In the genomic region with DNA sequence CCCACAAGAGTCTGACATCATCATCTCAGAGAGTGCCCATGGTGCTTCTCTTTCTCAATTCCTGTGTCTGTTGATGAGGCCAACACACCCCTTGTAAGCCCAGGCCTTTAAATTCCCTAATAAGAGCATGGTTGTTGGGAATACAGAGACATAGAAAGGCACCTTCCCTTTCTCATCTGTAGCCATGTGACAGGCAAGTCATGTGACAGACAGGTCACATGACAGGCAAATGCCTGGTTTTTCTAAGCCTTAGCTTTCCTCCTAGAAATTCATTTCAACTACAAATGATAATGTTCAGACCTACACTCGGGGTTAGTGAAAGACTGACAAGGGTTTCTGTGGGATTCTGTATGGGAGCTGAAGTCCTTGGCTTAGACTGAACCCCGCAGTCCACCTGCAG, we compare ENCODE assay signal across 29 mouse cellular contexts. TPM values are rescaled to one million over a fixed set of nuclear protein-coding genes. Genes with fewer than 3 reads are reported as not detected.
"Had no signal": no experiment of that assay in that cellular context is flagged by ENCODE, and none has a peak within 500 bp of the region (broad histone marks: within the 10 kb centered on the region; RNA-seq: fewer than 3 reads in every experiment).

No protein-coding gene starts in this region.

- H3K4me3 ChIP-seq: gastrocnemius, adult 2 months; heart, adult 2 months; heart, embryonic 13.5 days; heart, embryonic 15.5 days; hindbrain, embryonic 13.5 days; hindbrain, embryonic 15.5 days; kidney, embryonic 15.5 days; limb, embryonic 10.5 days; limb, embryonic 12.5 days; liver, embryonic 13.5 days; liver, embryonic 15.5 days had no signal

- DNase-seq: gastrocnemius, adult 2 months; gastrocnemius, postnatal 14 days; gastrocnemius, postnatal 36 days; heart, adult 11 months; heart, adult 2 months; heart, postnatal 14 days; heart, postnatal 36 days; kidney, adult 11 months; kidney, adult 2 months; kidney, adult 9 months; kidney, postnatal 14 days; kidney, postnatal 36 days; layer of hippocampus, adult 9-11 months; layer of hippocampus, postnatal 36 days; liver; liver, embryonic 13.5 days had no signal

- H3K27ac ChIP-seq: gastrocnemius, adult 2 months; heart, adult 2 months; heart, embryonic 13.5 days; heart, embryonic 15.5 days; hindbrain, embryonic 13.5 days; hindbrain, embryonic 15.5 days; hindbrain, postnatal 0 days; kidney, embryonic 15.5 days; kidney, postnatal 0 days; limb, embryonic 10.5 days; limb, embryonic 12.5 days; liver, embryonic 13.5 days; liver, embryonic 15.5 days had no signal

- H3K4me2 ChIP-seq: heart, embryonic 11.5 days; heart, embryonic 13.5 days; heart, embryonic 15.5 days; hindbrain, embryonic 13.5 days; hindbrain, embryonic 15.5 days; kidney, embryonic 15.5 days; limb, embryonic 12.5 days; liver, embryonic 11.5 days; liver, embryonic 13.5 days; liver, embryonic 15.5 days had no signal

- H3K9me3 ChIP-seq: heart, embryonic 13.5 days; heart, embryonic 15.5 days; hindbrain, embryonic 13.5 days; hindbrain, embryonic 15.5 days; kidney, embryonic 15.5 days; limb, embryonic 10.5 days; liver, embryonic 13.5 days; liver, embryonic 15.5 days had no signal

- H3K4me1 ChIP-seq: heart, embryonic 13.5 days; heart, embryonic 15.5 days; hindbrain, embryonic 13.5 days; hindbrain, embryonic 15.5 days; kidney, embryonic 15.5 days; limb, embryonic 10.5 days; limb, embryonic 12.5 days; liver, embryonic 13.5 days; liver, embryonic 15.5 days had no signal

- H3K36me3 ChIP-seq: heart, embryonic 13.5 days; heart, embryonic 15.5 days; hindbrain, embryonic 13.5 days; hindbrain, embryonic 15.5 days; kidney, embryonic 15.5 days; limb, embryonic 10.5 days; limb, embryonic 12.5 days; liver, embryonic 13.5 days; liver, embryonic 15.5 days had no signal

- H3K9ac ChIP-seq: heart, embryonic 13.5 days; heart, embryonic 15.5 days; hindbrain, embryonic 13.5 days; hindbrain, embryonic 15.5 days; kidney, embryonic 15.5 days; limb, embryonic 12.5 days; liver, embryonic 13.5 days; liver, embryonic 15.5 days had no signal

- H3K27me3 ChIP-seq: heart, embryonic 13.5 days; heart, embryonic 15.5 days; hindbrain, embryonic 13.5 days; hindbrain, embryonic 15.5 days; kidney, embryonic 15.5 days; limb, embryonic 12.5 days; liver, embryonic 13.5 days; liver, embryonic 15.5 days had no signal

- ATAC-seq: hindbrain, postnatal 0 days; intestine, embryonic 16.5 days had no signal

RNA-seq across cellular contexts. Expression of gene Irak3, which starts 48.0 kb away (rescaled TPM):
- total RNA-seq: hindbrain, postnatal 0 days had no signal
